Mouse (Mus musculus): ENCODE measurements around the gene Arhgef3. TPM values are rescaled to one million over a fixed set of nuclear protein-coding genes. Genes with fewer than 3 reads are reported as not detected.
A peak's percentile ranks its signal among the peaks of the same experiment; 100 is the strongest.

Arhgef3 gene
- total RNA-seq, 2 experiments from 2014 or later = 8.1 to 10.9 TPM

DNA sequence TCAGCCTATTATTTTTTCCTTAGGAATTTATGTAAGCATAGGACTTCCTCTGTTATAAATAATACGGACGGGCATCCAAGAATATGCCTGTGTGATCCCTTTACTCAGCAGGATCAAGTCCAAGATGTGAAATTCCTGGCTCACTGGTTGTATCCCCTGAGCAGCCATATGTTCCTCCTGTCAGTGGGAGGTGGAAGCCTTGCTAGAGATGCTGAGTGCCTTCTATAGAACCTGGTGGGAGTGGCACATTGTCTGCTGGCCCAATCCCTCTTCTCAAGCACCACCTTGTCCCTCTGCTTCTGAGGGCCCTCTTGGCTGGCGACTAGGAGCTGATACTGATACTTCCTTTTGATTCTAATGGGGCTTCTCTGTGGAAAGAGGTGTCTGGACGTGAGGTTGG is 155.1 kb downstream of the Arhgef3 start:
- DNase-seq = no peak

- DNase-seq = no peak
Observed at GRCm38 (mm10) chr14:27270466-27270865, 155.8 kb downstream of the Arhgef3 start.

DNA sequence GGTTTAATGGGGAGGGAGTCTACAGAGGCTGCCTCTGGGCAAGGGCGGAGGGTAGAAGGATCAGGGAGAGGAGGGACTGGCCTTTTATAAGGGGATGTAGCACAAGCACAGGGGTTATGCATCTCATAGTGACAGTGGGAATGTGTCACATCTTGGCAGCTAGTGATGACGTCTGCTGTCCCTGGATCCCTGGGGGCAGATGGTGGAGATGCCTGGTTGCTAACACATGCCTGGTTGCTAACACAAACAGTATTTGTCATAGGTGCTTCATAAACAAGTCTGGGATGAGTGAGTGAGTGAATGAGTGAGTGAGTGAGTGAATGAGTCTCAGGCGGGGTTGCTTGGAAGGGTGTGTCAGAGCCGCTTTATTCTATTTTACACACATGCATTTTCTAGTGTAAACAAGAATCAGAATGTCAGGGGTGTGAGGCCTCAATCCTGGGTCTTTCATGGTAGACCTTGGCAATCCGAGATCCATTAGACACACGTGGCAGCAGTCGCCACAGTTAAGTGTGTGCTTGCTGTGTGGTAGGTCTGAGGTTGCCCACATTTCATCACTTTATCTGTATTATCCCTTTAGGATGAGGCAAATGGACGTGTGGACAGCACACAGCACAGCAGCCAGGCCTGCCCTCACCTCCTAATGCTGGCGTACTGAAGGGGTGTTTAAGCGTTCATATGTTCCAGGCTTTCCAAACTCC is 156.8 kb downstream of the Arhgef3 start:
- DNase-seq = no peak

DNA sequence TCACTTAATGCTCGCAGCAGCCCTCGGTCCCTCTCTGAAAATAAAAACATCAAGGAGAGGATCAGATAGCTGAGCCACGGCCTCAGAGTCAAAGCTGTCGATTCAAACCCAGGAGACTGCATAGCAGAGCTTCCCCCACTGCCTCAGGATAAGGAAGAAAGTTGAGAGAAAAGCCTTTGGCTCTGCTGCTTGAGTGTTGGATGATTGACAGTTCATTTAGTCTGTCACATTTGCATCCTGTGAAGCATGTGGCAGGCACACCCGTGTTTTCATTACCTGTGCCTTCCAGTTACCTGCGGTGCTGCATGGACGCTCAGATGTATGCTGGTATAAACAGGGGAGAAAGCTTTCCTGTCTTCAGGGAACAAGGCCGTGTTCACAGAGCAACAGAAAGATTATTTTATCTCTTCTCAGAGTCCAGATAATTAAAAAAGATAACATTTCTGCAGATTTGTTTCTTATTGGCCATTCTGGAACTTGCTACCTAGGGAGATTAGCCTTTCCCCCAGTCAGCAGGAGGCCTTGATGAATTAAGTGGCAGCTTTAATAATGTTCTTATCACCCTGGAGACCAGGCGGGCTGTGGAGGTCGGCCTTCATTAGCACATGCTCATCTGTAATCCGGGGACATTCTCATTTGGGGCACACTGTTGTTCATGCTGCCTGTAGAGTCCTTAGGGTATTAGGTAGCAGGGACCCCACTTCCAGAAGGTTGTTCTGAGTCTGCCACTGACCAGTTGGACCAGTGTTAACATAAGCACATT is 157.6 kb downstream of the Arhgef3 start:
- no peak for DNase-seq

GRCm38 (mm10) chr14:27272835-27273138 is 158.1 kb downstream of the Arhgef3 start:
- DNase-seq = no peak

GRCm38 (mm10) chr14:27273169-27273568 is 158.5 kb downstream of the Arhgef3 start:
- DNase-seq = no peak

DNA sequence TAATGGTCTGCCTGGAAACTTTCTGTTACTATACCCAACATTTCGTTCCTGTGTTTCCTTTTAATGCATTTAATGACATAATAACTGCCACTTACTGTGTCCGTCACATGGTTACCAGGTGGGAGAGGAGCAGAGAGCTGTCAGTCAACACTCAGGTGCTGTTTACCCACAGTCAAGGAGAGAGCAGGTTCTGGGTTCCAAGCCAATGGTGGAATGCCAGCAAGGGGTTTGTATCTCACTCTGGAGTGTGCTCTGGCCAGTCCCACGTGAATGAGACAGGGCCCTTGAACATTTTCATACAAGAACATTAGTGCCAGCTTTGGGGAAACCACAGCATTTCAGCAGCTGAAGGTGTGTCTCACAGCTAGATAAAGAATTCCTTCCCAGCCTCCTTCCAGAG is 162.6 kb downstream of the Arhgef3 start:
- DNase-seq = no peak

DNA sequence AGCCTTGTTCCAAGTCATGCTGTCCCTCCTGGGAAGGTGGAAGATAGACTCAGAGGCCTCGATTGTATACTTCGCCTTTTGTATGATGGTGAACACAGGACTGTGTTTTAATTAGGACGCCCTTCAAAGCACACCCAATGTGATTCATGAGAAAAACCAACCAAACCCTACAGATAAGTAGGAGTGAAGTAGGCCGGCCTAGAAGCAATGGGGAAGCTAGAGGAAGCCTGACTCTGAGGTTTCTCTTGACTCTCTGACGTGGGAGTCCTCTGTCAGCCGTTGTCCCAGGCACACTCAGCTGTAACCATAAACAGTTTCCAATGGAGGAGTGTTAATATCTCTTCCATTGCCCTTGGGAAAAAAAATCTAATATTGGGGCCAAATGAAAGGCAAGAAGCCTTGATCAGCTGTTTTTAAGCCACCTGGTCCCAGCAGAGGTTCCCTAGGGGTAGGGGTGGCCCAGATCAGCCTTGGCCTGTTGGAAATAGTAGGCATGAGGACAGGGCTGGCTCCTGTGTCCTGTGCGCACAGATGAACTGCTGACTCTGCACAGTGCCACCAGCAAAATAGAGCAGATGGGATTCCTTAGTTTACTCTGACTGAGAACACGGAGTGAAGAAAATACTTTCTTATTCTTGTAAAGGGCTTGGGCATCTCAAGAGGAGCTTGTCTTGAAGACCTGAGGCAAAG is 165.6 kb downstream of the Arhgef3 start:
- DNase-seq = peak; percentile 31

DNA sequence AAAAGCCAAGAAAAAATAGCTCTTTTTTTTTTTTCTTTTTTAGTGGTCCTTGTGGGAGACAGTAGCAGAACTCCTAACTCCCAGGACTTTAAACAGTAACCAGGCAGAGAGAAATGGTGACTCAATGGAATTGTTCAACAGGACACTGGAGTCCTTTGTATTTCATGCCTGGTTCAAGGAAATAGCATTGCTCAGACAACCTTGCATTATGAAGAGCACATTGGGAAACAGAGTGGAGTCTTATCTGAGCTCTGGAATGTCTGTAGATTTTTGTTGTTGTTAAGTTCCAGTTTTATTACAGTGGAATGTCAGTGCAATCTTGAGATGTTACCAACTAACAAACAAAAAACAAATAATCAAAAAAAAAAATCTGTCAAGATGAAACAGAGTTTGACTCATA is 169.3 kb downstream of the Arhgef3 start:
- DNase-seq = no peak

DNA sequence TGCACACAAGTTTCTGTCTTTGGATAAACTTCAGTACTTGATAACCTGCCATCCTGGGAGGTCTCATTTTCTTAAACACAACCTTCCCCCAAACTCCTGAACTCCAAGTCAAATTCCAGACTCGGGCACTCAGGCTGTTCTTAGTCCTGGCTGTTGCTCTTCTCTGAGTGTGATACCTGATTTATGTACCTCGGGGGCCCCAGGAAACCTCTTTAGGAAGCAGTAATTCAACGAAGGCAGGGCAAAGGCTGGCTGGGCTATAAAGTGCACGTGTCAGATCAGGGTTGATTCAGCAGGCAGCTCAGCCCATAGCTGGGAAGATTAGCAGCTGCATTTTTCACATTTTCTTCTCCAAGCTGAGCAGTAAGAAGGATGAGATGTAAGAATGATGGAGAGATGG is 171.5 kb downstream of the Arhgef3 start:
- no peak for DNase-seq

GRCm38 (mm10) chr14:27289053-27289452 is 174.4 kb downstream of the Arhgef3 start:
- DNase-seq = no peak

DNA sequence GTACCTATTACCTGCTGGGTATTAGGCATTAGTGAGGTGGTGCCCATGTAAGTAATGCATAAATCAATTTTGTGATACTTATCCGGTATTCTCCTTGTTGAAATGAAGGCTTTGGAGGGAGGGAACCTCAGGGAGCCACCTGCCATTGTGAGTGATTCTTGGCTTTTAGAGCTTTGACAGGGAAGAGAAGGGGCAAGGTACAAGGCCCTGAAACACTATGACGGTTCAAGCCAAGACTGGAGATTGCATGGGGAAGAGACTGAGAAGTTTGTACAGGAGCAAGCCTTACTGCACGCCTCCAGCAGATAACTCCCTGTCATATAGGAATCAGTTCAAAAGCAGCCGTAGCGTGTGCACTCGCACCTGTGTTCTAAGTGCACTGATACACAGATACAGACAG is 177.4 kb downstream of the Arhgef3 start:
- DNase-seq = no peak

- DNase-seq = no peak
Observed at GRCm38 (mm10) chr14:27295821-27296220, 181.1 kb downstream of the Arhgef3 start.

DNA sequence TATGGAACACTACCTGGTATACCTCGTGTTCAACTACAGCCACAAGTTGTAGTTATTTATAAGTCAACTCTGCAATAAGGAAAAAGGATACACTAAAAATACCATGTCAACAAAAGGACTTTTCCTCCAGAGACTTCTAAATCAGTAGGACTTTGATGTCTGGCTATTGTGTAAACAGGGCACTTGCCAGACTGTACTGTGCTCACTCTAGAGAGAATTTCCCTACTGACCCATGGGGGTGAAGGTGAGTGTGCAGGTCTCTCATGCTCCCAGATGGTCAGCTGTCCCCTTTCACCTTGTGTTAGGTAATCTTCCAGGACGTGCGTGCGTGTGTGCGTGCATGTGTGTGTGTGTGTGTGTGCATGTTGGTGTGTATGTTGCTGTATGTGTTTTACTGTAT is 182.3 kb downstream of the Arhgef3 start:
- no peak for DNase-seq

DNA sequence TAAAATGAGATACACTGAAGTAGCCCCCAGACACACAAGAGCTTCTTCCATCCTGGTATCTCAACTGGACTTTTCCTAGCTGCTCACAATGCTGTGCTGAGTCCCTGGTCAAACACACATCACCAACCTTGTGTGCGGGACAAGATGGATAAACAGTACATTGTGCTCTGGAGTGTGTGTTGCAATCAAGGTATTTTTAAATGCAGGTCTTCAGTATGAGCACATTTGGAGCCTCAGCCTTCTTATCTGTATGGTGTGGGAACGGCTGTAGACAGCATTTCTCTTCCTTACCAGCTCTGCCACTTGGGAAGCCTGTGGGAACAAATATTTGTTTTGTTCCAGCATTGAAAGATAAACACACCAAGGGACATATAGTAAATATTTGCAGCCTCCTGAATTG is 184.2 kb downstream of the Arhgef3 start:
- DNase-seq = no peak

- DNase-seq = no peak
Observed at GRCm38 (mm10) chr14:27299705-27300104, 185.0 kb downstream of the Arhgef3 start.

DNA sequence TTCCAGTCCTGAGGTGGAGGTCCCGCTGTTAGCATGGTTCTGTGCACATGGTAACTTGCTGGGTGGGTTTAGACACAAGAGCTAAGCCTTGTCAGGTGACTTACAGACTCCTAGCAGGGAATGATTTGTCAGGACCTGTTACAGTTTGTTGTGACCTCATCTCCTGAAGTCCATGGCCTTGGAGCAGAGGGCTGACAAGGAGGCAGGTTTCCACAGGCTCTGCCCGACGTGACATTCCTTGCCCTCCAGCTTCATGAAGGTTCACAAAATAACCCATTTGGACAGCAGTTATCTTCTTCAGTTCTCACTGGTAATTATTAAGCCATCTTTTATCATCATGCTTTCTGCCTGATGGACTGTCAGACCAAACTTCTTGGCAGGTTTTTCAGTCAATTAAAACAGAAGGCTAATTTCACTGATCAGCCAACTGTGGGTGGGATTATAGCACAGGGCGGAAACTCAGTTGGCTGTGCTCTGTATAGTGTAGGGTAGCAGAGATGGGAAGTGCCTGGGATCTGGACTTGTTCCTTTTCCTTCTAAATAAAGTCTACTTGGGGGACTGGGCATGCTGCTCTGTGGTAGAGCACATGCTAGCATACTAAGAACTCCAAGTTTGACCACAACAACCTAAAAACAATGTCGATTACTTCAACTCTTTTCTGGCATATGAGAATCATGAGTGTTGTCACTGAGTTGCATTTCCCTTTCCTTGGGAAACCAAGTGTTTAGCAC is 187.2 kb downstream of the Arhgef3 start:
- no peak for DNase-seq

DNA sequence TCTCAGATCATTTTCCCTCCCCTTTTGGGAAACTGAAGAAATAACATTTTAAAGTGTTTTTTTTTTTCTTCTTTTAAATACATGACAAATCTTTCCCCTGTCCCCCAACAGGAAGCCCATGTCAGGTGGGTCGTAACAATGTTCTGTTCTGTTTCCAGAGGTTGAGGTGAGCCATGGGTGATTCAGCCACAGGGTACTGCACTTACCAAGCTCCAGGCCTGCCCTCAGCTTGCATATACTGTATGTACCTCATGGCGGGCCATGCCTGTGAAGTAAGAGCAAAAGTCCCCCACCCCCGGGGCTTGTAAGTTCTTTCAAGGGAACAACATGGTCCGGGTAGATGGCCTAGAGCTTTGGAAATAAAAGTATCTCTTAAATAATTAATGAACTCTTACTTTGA is 188.6 kb downstream of the Arhgef3 start:
- no peak for DNase-seq

GRCm38 (mm10) chr14:27304408-27304807 is 189.7 kb downstream of the Arhgef3 start:
- no peak for DNase-seq

DNA sequence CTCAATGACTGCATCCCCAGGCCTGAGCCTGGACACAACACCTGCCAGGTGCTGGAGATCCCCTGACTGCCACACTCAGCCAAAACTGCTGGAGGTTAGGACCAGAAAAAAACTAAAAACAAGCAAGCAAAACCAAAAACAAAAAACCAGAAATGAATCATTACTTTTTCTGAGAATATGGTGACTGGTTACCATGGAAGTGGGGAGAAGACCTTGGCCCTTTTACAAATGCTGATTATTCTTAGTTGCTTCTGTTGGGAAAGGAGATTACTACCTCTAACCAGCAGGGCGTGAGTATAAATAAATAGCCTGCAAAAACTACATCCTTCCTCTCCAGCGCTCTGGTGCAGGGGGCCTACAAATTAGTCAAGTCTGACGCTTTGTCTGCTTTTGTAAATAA is 194.1 kb downstream of the Arhgef3 start:
- no peak for DNase-seq

DNA sequence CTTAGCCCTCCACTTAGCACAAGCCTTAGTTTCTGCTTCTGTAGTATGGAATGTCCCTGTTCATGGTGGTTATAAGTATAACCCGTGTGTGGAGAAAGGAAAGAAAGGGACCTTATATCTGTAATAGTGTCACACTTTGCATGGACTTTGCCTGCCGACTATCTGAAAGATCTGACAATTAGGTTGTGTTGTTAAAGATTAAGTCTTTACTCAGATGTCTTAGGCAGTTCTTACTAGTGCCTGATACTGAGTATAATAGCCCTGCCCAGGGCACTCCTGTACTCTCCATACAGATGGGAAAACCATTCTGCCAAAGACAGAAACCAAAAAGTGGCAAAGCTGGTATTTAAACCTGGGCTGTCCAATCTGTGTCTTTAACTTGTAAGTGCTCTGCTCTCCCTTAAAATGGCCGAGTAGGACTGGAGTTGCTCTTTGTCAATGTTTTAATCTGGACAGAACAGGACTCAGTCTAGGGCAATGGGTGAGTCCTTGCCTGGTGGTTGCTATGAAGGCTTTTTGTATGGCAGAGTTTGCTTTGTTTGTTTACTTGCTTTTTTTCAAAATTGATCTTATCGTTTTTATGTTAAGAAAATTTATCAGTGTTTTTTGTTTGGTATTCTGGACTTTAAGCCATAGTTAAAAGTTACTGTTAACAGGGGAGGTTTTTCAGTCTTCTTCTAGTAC is 196.0 kb downstream of the Arhgef3 start:
- DNase-seq = no peak

DNA sequence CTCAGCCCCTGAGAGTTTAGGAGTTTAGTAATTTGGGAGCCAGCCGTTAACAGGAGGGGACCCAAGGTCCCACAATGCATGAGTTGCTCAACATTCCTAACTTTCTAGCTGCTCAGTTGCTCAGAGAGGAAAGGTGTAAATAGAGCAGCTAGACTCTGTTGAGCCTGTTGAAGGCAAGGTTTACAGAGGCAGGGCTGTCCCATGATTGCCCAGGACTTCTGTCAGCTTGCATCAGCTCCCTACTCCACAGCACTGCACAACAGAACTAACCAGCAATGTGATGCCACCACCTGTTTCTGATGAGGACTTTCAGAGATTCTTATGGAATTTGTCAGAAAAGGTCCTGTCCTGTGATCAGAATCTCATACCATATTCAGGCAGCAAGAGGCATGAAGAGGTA is 197.7 kb downstream of the Arhgef3 start:
- DNase-seq = no peak

Data from gastrocnemius, postnatal 25 days (tissue).